Mouse (Mus musculus) lung, postnatal 25 days (tissue): Measurements from ENCODE around the gene Nudt15.

Source experiments
- DNase-seq: peaks from one replicate; pipeline ENCODE4 v3.0.0; 2022; ENCODE audit warnings: low spot score

Nudt15 gene

GRCm38 (mm10) chr14:73470593-73470992 lies 77.4 kb downstream of the Nudt15 start:
- DNase-seq: peak; percentile 68

GRCm38 (mm10) chr14:73469506-73469905 lies 78.5 kb downstream of the Nudt15 start:
- DNase-seq: no peak
